Mouse (Mus musculus) cerebellum, postnatal 10 days (tissue): ENCODE data around the gene Zfp451.

Experiments used
- DNase-seq, 2 experiments: peaks; one replicate each; pipeline ENCODE4 v3.0.0; 2021; ENCODE audit warnings: mixed read lengths in 2 of 2

Zfp451 gene

GRCm38 (mm10) chr1:33712026-33712425, 102.4 kb downstream of the Zfp451 start:
- DNase-seq = no peak
